In the genomic region with DNA sequence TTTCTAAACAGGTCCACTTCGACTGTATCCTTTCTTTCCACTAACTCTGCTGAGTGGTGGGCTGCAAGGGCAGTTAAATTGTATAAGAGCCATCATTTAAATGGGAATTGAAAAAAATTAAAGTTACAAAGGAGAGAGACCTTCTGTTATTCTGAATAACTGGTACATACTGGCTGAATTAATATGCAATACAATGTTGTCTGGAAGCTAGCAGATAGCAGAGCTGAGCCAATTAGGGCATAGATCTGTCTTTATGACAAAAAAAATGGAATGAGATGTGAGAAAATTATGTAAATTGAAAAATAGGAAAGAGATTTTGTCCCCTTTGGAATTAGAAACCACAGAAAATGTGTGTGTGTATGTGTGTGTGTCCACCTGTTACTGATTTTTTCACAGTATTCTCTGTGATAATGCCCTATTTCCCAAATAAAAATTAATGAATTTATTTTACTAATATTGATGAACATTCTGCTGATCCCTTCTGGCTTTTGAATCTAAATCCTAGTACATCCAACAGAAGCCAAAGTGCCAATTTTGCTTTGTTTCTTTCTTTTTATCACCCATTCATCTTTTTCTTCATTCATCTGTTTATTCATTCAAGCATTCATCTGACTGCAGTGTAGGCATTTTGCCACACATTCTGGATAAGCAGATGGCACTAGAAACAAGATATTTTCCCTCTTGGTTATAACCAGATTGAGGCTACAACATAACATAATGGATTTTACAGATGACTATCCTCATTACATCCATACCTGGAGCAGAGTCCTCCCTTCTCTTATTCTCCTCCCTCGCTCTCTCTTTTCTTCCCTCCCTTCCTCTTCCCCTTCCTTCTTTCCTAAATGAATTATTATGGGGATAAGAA, we compare ENCODE assay signal across 14 mouse cellular contexts.
DNase-seq lines count a peak whose midpoint lies in the region; ATAC-seq and TF ChIP-seq lines count a peak whose summit lies in the region.
"Had no signal": no experiment of that assay in that cellular context is flagged by ENCODE, and none has a peak within 500 bp of the region (broad histone marks: within the 10 kb centered on the region; RNA-seq: fewer than 3 reads in every experiment).

No protein-coding gene starts in this region.

- H3K4me2 ChIP-seq in forebrain, embryonic 14.5 days (ENCODE audit: low read length): no peak overlapping the region
- H3K4me2 ChIP-seq in forebrain, embryonic 12.5 days: no peak overlapping the region
- H3K4me2 ChIP-seq: limb, embryonic 15.5 days; neural tube, embryonic 13.5 days had no signal

- no peak for TF ChIP-seq CTCF in brain, embryonic 14.5 days (IDR thresholded peaks at IDR 0.05; ENCODE audit: borderline replicate concordance, extremely low read depth, insufficient read depth, insufficient read length)

- H3K36me3 ChIP-seq in forebrain, embryonic 14.5 days (ENCODE audit: control insufficient read depth, insufficient read depth, low read length): no peaks in the 10 kb centered on the region
- H3K36me3 ChIP-seq in forebrain, embryonic 12.5 days (replicated peaks): no peaks in the 10 kb centered on the region
- H3K36me3 ChIP-seq: heart, embryonic 10.5 days; limb, embryonic 15.5 days; neural tube, embryonic 13.5 days had no signal

- H3K27me3 ChIP-seq in forebrain, embryonic 14.5 days (replicated peaks; ENCODE audit: control insufficient read depth, insufficient read depth, low read length): no peaks in the 10 kb centered on the region
- H3K27me3 ChIP-seq in forebrain, embryonic 12.5 days: no peaks in the 10 kb centered on the region
- H3K27me3 ChIP-seq: limb, embryonic 15.5 days; neural tube, embryonic 13.5 days had no signal

- H3K4me3 ChIP-seq in forebrain, embryonic 14.5 days (ENCODE audit: low read depth, low read length): no peak overlapping the region
- no peak overlapping the region for H3K4me3 ChIP-seq in forebrain, embryonic 12.5 days (replicated peaks)
- H3K4me3 ChIP-seq: heart, embryonic 10.5 days; left cerebral cortex, adult 2 months; limb, embryonic 15.5 days; neural tube, embryonic 13.5 days had no signal

- no peaks in the 10 kb centered on the region for H3K4me1 ChIP-seq in forebrain, embryonic 14.5 days (ENCODE audit: control insufficient read depth, insufficient read depth, low read length)
- no peaks in the 10 kb centered on the region for H3K4me1 ChIP-seq in forebrain, embryonic 12.5 days
- H3K4me1 ChIP-seq: heart, embryonic 10.5 days; limb, embryonic 15.5 days; neural tube, embryonic 13.5 days had no signal

- no peak overlapping the region for H3K9ac ChIP-seq in forebrain, embryonic 14.5 days (ENCODE audit: low read length)
- no peak overlapping the region for H3K9ac ChIP-seq in forebrain, embryonic 12.5 days
- H3K9ac ChIP-seq: limb, embryonic 15.5 days; neural tube, embryonic 13.5 days had no signal

- DNase-seq in forebrain, embryonic 14.5 days (ENCODE audit: low spot score): peak; percentile 74
- DNase-seq in brain, embryonic 14.5 days (ENCODE audit: low read depth): peak; percentile 79
- peak; percentile 72 to 79 for DNase-seq in cerebellum, postnatal 10 days
- peak; percentile 61 for DNase-seq in layer of hippocampus, adult 9-10 months (ENCODE audit: low spot score)
- no peak for DNase-seq in embryo, embryonic 10 days (ENCODE audit: low spot score)
- no peak for DNase-seq in embryo, embryonic 11 days
- no peak for DNase-seq in spleen, postnatal 36 days (ENCODE audit: low spot score in 2 of 2)
- DNase-seq: gastrocnemius, postnatal 14 days; lung, adult 2 months had no signal

- no peak overlapping the region for H3K27ac ChIP-seq in forebrain, embryonic 14.5 days (ENCODE audit: low read depth, low read length)
- H3K27ac ChIP-seq in forebrain, embryonic 12.5 days: no peak overlapping the region
- H3K27ac ChIP-seq: heart, embryonic 10.5 days; left cerebral cortex, adult 2 months; limb, embryonic 15.5 days; neural tube, embryonic 13.5 days had no signal

- TF ChIP-seq POLR2A in brain, embryonic 14.5 days (IDR thresholded peaks at IDR 0.05; ENCODE audit: borderline replicate concordance, extremely low read depth, insufficient read depth, insufficient read length, poor library complexity, severe bottlenecking): no peak

- peak; percentile 76 for ATAC-seq in forebrain, embryonic 14.5 days
- no peak for ATAC-seq in forebrain, embryonic 12.5 days (ENCODE audit: low FRiP score)

- no peaks in the 10 kb centered on the region for H3K9me3 ChIP-seq in forebrain, embryonic 14.5 days (replicated peaks; ENCODE audit: control insufficient read depth, low read length)
- no peaks in the 10 kb centered on the region for H3K9me3 ChIP-seq in forebrain, embryonic 12.5 days
- H3K9me3 ChIP-seq: heart, embryonic 10.5 days; limb, embryonic 15.5 days; neural tube, embryonic 13.5 days had no signal

- WGBS in forebrain, embryonic 14.5 days: 74% methylated on average over 2 of the region's 2 CpGs
- 80% methylated on average over 2 of the region's 2 CpGs for WGBS in forebrain, embryonic 12.5 days

Comparison
In these comparisons a context has a peak if more than half of its experiments do, and no peak if none do; other contexts are left out.
1. DNase-seq: peak in forebrain, embryonic 14.5 days (single experiment), brain, embryonic 14.5 days (single experiment), cerebellum, postnatal 10 days (2 of 2) and layer of hippocampus, adult 9-10 months (single experiment); none in embryo, embryonic 10 days (single experiment), embryo, embryonic 11 days (single experiment) and spleen, postnatal 36 days (0 of 2).